17 mouse cellular contexts compared by ENCODE assay signal in the genomic region with DNA sequence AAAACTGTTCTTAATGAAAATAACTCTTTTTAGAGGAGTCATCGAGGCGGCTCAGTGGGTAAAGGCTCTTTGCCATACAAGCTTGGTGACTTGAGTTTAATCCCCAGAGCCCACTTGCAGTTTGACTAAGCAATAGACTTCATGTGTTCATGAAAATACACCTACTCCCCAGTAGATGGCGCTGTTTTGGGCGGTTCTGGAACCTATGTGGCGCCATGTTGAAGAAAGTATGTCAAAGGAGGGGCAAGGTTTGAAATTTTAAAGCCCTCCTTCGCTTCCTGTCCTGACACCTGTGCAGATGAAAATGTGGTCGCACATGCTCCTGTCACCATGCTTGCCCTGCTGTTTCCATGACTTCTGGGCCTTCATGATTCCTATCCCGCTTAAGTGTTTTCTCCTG. TPM values are rescaled to one million over a fixed set of nuclear protein-coding genes. Genes with fewer than 3 reads are reported as not detected.
DNase-seq lines count a peak whose midpoint lies in the region; ATAC-seq and TF ChIP-seq lines count a peak whose summit lies in the region.
"Had no signal": no experiment of that assay in that cellular context is flagged by ENCODE, and none has a peak within 500 bp of the region (broad histone marks: within the 10 kb centered on the region; RNA-seq: fewer than 3 reads in every experiment).

No protein-coding gene starts in this region.

- no peaks in the 10 kb centered on the region for H3K36me3 ChIP-seq in liver, embryonic 14.5 days (replicated peaks; ENCODE audit: control insufficient read depth, insufficient read depth, low read depth)
- no peaks in the 10 kb centered on the region for H3K36me3 ChIP-seq in liver, embryonic 12.5 days
- H3K36me3 ChIP-seq in ES-Bruce4 (ENCODE audit: control insufficient read depth, insufficient read depth, low read length, poor library complexity, severe bottlenecking), result no peaks in the 10 kb centered on the region

- H3K9me3 ChIP-seq in liver, embryonic 14.5 days (ENCODE audit: control insufficient read depth, low read length), result no peaks in the 10 kb centered on the region
- no peaks in the 10 kb centered on the region for H3K9me3 ChIP-seq in liver, embryonic 12.5 days (replicated peaks)
- no peaks in the 10 kb centered on the region for H3K9me3 ChIP-seq in ES-Bruce4 (replicated peaks; ENCODE audit: control insufficient read depth, insufficient read depth, low read length, poor library complexity, severe bottlenecking)

- no peak for ATAC-seq in liver, embryonic 14.5 days (ENCODE audit: insufficient read depth)
- ATAC-seq in liver, embryonic 12.5 days, result no peak
- ATAC-seq in erythroblast, adult 5-6 weeks (replicated peaks; ENCODE audit: low FRiP score, poor library complexity, severe bottlenecking), result peak; percentile 43; the same call in 1 of the 2 replicates

- peak; percentile 62 for TF ChIP-seq CTCF in liver, embryonic 14.5 days (IDR thresholded peaks at IDR 0.05; ENCODE audit: low read depth)
- peak; percentile 20 for TF ChIP-seq CTCF in ES-Bruce4 (IDR thresholded peaks at IDR 0.05; ENCODE audit: low read depth, low read length)

- 45% methylated on average over 8 of the region's 8 CpGs for WGBS in liver, embryonic 14.5 days (ENCODE audit: insufficient replicate concordance)
- 53% methylated on average over 8 of the region's 8 CpGs for WGBS in liver, embryonic 12.5 days (ENCODE audit: insufficient replicate concordance)

- H3K27ac ChIP-seq in liver, embryonic 14.5 days, result no peak overlapping the region
- H3K27ac ChIP-seq in liver, embryonic 12.5 days, result no peak overlapping the region
- H3K27ac ChIP-seq in ES-Bruce4 (ENCODE audit: insufficient read depth, low read length), result no peak overlapping the region

- no peak overlapping the region for H3K4me3 ChIP-seq in liver, embryonic 14.5 days (ENCODE audit: insufficient read depth in 1 of 2, low read depth in 2 of 2, low read length in 2 of 2)
- no peak overlapping the region for H3K4me3 ChIP-seq in liver, embryonic 12.5 days
- H3K4me3 ChIP-seq in ES-Bruce4 (ENCODE audit: low read depth, low read length), result no peak overlapping the region
- H3K4me3 ChIP-seq: erythroblast, embryonic 14.5 days had no signal

- H3K9ac ChIP-seq in liver, embryonic 14.5 days (replicated peaks), result no peak overlapping the region
- H3K9ac ChIP-seq in liver, embryonic 12.5 days, result no peak overlapping the region
- H3K9ac ChIP-seq in ES-Bruce4 (ENCODE audit: low read depth, poor library complexity, severe bottlenecking), result no peak overlapping the region

- H3K4me2 ChIP-seq in liver, embryonic 14.5 days (ENCODE audit: low read depth), result no peak overlapping the region
- H3K4me2 ChIP-seq in liver, embryonic 12.5 days, result no peak overlapping the region

- TF ChIP-seq EP300 in liver, embryonic 14.5 days (IDR thresholded peaks at IDR 0.05; ENCODE audit: low read depth), result no peak
- no peak for TF ChIP-seq EP300 in ES-Bruce4 (IDR thresholded peaks at IDR 0.05; ENCODE audit: insufficient read depth, low read depth, low read length)

- H3K27me3 ChIP-seq in liver, embryonic 14.5 days (ENCODE audit: control insufficient read depth, insufficient read depth, low read length), result no peaks in the 10 kb centered on the region
- no peaks in the 10 kb centered on the region for H3K27me3 ChIP-seq in liver, embryonic 12.5 days (replicated peaks)
- no peaks in the 10 kb centered on the region for H3K27me3 ChIP-seq in ES-Bruce4 (ENCODE audit: control insufficient read depth, insufficient read depth, low read length, poor library complexity, severe bottlenecking)

- no peak for TF ChIP-seq POLR2A in ES-Bruce4 (IDR thresholded peaks at IDR 0.05; ENCODE audit: insufficient read depth, low read length)

- H3K4me1 ChIP-seq in liver, embryonic 14.5 days (replicated peaks; ENCODE audit: control insufficient read depth in 2 of 2, insufficient read depth in 2 of 2, low read length in 1 of 2), result no peaks in the 10 kb centered on the region
- H3K4me1 ChIP-seq in liver, embryonic 12.5 days, result no peaks in the 10 kb centered on the region
- no peaks in the 10 kb centered on the region for H3K4me1 ChIP-seq in ES-Bruce4 (ENCODE audit: control insufficient read depth, insufficient read depth, low read length)

- peak; percentile 33 for DNase-seq in embryo, embryonic 10 days (ENCODE audit: low spot score)
- no peak for DNase-seq in embryo, embryonic 9.5 days (ENCODE audit: extremely low spot score)
- DNase-seq in liver, embryonic 14.5 days (ENCODE audit: low read depth in 3 of 3, low spot score in 3 of 3), result peak in 1 of 3 experiments; percentile 9
- DNase-seq in urinary bladder, postnatal 14 days (ENCODE audit: low spot score), result no peak
- DNase-seq in kidney, adult 8-10 months, result no peak
- DNase-seq: adrenal gland, adult 2 months; cerebellum, adult 8-10 months; gastrocnemius, postnatal 14 days; kidney, postnatal 4 days; lung, postnatal 36 days; right cerebral cortex, postnatal 14 days had no signal

RNA-seq across cellular contexts. Expression of a gene that starts 19.2 kb away (rescaled TPM):
- 0.03 and 0.04 TPM in 2 replicates for polyA plus RNA-seq in liver, embryonic 14.5 days (2012; rRNA removed)
- polyA plus RNA-seq in liver, embryonic 14.5 days (2014; fragmentation: Nextera tagmentation; extraction: Ambion mirVana), result not detected in 2 replicates
- polyA plus RNA-seq in liver, embryonic 12.5 days (2016; fragmentation: Nextera tagmentation; extraction: Ambion mirVana), result not detected in 2 replicates
- 0.56 TPM in 1 of 2 replicates, not detected in the other for polyA plus RNA-seq in ES-Bruce4 (2011; ENCODE audit: insufficient read depth, insufficient read length, low read depth, missing spikeins)
- not detected in 2 replicates for total RNA-seq in erythroblast, adult 5-6 weeks (2015; ENCODE audit: low replicate concordance)
- total RNA-seq in erythroblast, adult 5-6 weeks (2017; ENCODE audit: low replicate concordance), result not detected in 2 replicates
- total RNA-seq: hematopoietic stem cell, adult 5-6 weeks had no signal

RNA-seq across cellular contexts. Expression of a gene that starts 29.3 kb away (rescaled TPM):
- polyA plus RNA-seq in liver, embryonic 14.5 days (2012; rRNA removed), result 13.8 and 20.2 TPM in 2 replicates
- 37.1 and 39.3 TPM in 2 replicates for polyA plus RNA-seq in liver, embryonic 14.5 days (2014; fragmentation: Nextera tagmentation; extraction: Ambion mirVana)
- polyA plus RNA-seq in liver, embryonic 12.5 days (2016; fragmentation: Nextera tagmentation; extraction: Ambion mirVana), result 32.9 and 33.8 TPM in 2 replicates
- polyA plus RNA-seq in ES-Bruce4 (2011; ENCODE audit: insufficient read depth, insufficient read length, low read depth, missing spikeins), result 25.0 and 29.8 TPM in 2 replicates
- total RNA-seq in erythroblast, adult 5-6 weeks (2015; ENCODE audit: low replicate concordance), result 33.6 and 42.6 TPM in 2 replicates
- 3.2 and 3.3 TPM in 2 replicates for total RNA-seq in erythroblast, adult 5-6 weeks (2017; ENCODE audit: low replicate concordance)

RNA-seq across cellular contexts. Expression of a gene that starts 39.5 kb away (rescaled TPM):
- 1.9 and 2.7 TPM in 2 replicates for polyA plus RNA-seq in liver, embryonic 14.5 days (2012; rRNA removed)
- polyA plus RNA-seq in liver, embryonic 14.5 days (2014; fragmentation: Nextera tagmentation; extraction: Ambion mirVana), result 1.1 and 1.5 TPM in 2 replicates
- 2.1 and 2.2 TPM in 2 replicates for polyA plus RNA-seq in liver, embryonic 12.5 days (2016; fragmentation: Nextera tagmentation; extraction: Ambion mirVana)
- polyA plus RNA-seq in ES-Bruce4 (2011; ENCODE audit: insufficient read depth, insufficient read length, low read depth, missing spikeins), result not detected in 2 replicates
- total RNA-seq in erythroblast, adult 5-6 weeks (2015; ENCODE audit: low replicate concordance), result 44.6 and 47.6 TPM in 2 replicates
- 46.6 and 54.4 TPM in 2 replicates for total RNA-seq in erythroblast, adult 5-6 weeks (2017; ENCODE audit: low replicate concordance)

RNA-seq across cellular contexts. Expression of a gene that starts 39.5 kb away (rescaled TPM):
- 0.02 TPM in 1 of 2 replicates, not detected in the other for polyA plus RNA-seq in liver, embryonic 14.5 days (2012; rRNA removed)
- 0.03 TPM in 1 of 2 replicates, not detected in the other for polyA plus RNA-seq in liver, embryonic 14.5 days (2014; fragmentation: Nextera tagmentation; extraction: Ambion mirVana)
- not detected in 2 replicates for polyA plus RNA-seq in liver, embryonic 12.5 days (2016; fragmentation: Nextera tagmentation; extraction: Ambion mirVana)
- polyA plus RNA-seq in ES-Bruce4 (2011; ENCODE audit: insufficient read depth, insufficient read length, low read depth, missing spikeins), result not detected in 2 replicates
- total RNA-seq in erythroblast, adult 5-6 weeks (2015; ENCODE audit: low replicate concordance), result not detected in 2 replicates
- total RNA-seq in erythroblast, adult 5-6 weeks (2017; ENCODE audit: low replicate concordance), result not detected in 2 replicates
- total RNA-seq: adrenal gland, adult 2 months; gastrocnemius, postnatal 14 days; hematopoietic stem cell, adult 5-6 weeks; left cerebral cortex, postnatal 25 days had no signal
- polyA plus RNA-seq: adrenal gland, adult 2 months; erythroblast, embryonic 14.5 days had no signal

RNA-seq across cellular contexts. Expression of a gene that starts 55.7 kb away (rescaled TPM):
- 169 and 278 TPM in 2 replicates for polyA plus RNA-seq in liver, embryonic 14.5 days (2012; rRNA removed)
- 15.8 and 17.1 TPM in 2 replicates for polyA plus RNA-seq in liver, embryonic 14.5 days (2014; fragmentation: Nextera tagmentation; extraction: Ambion mirVana)
- 217 and 225 TPM in 2 replicates for polyA plus RNA-seq in liver, embryonic 12.5 days (2016; fragmentation: Nextera tagmentation; extraction: Ambion mirVana)
- 1,572 and 1,655 TPM in 2 replicates for polyA plus RNA-seq in ES-Bruce4 (2011; ENCODE audit: insufficient read depth, insufficient read length, low read depth, missing spikeins)
- total RNA-seq in erythroblast, adult 5-6 weeks (2015; ENCODE audit: low replicate concordance), result 59.6 and 159 TPM in 2 replicates
- 19.3 and 43.4 TPM in 2 replicates for total RNA-seq in erythroblast, adult 5-6 weeks (2017; ENCODE audit: low replicate concordance)
